In genomic region chr2:3118203-3118941, GRCm38 (mm10) we compare ENCODE assay signal across 8 mouse cellular contexts. TPM values are rescaled to one million over a fixed set of nuclear protein-coding genes. Genes with fewer than 3 reads are reported as not detected.
A peak's percentile ranks its signal among the peaks of the same experiment; 100 is the strongest.
DNase-seq lines count a peak whose midpoint lies in the region; ATAC-seq lines count a peak whose summit lies in the region.

No protein-coding gene starts in this region.

- H3K4me1 ChIP-seq in midbrain, embryonic 11.5 days (ENCODE audit: control insufficient read depth, insufficient read depth, low read length), result peaks cover 9% of the 10 kb centered on the region

- no peaks in the 10 kb centered on the region for H3K9me3 ChIP-seq in midbrain, embryonic 11.5 days (ENCODE audit: control insufficient read depth, low read length)

- under 1% methylated on average over 78 of the region's 93 CpGs for WGBS in midbrain, embryonic 11.5 days

- H3K4me2 ChIP-seq in midbrain, embryonic 11.5 days, result peak overlapping the region; percentile 48

- no peaks in the 10 kb centered on the region for H3K27me3 ChIP-seq in midbrain, embryonic 11.5 days (ENCODE audit: control insufficient read depth, insufficient read depth, low read length)

- peak overlapping the region; percentile 93 for H3K9ac ChIP-seq in midbrain, embryonic 11.5 days (ENCODE audit: low read length)

- DNase-seq in adrenal gland, postnatal 14 days, result peak; percentile 94
- peak; percentile 88 for DNase-seq in embryo, embryonic 9.5 days (ENCODE audit: extremely low spot score)
- DNase-seq in heart, adult 11 months, result peak; percentile 99
- peak; percentile 93 for DNase-seq in kidney, adult 18-20 months
- peak; percentile 83 for DNase-seq in left cerebral cortex, postnatal 4 days
- peak; percentile 98 for DNase-seq in midbrain, embryonic 11.5 days (ENCODE audit: low spot score, missing footprints)
- DNase-seq in spleen, postnatal 10 days (ENCODE audit: low spot score in 2 of 2), result peak; percentile 13 to 66

- no peaks in the 10 kb centered on the region for H3K36me3 ChIP-seq in midbrain, embryonic 11.5 days (ENCODE audit: control insufficient read depth, insufficient read depth, low read length)

- intact Hi-C loops in left cerebral cortex, postnatal 4 days (cut with DNase I), result loop anchor here (2.0 to 10.0 kb wide), 4 partner anchors 56 to 296 kb away; no protein-coding TSS in a partner anchor

- peak; percentile 95 for ATAC-seq in midbrain, embryonic 11.5 days (ENCODE audit: low FRiP score)
- no peak for ATAC-seq in monocyte, adult 5-6 weeks (replicated peaks; ENCODE audit: insufficient number of reproducible peaks, low FRiP score, low TSS enrichment, poor library complexity, severe bottlenecking)

- peak overlapping the region; percentile 87 for H3K4me3 ChIP-seq in midbrain, embryonic 11.5 days (ENCODE audit: low read depth, low read length)

- H3K27ac ChIP-seq in midbrain, embryonic 11.5 days (ENCODE audit: low read depth, low read length), result peak overlapping the region; percentile 84

RNA-seq across cellular contexts. Expression of gene Fam171a1, which starts 4.3 kb away (rescaled TPM):
- 25.3 and 27.4 TPM in 2 replicates for total RNA-seq in adrenal gland, postnatal 14 days (2021)
- 10 to 100 TPM; 59.8 to 60.8 TPM for total RNA-seq in left cerebral cortex, postnatal 4 days (2021)
- 45.8 and 47.3 TPM in 2 replicates for polyA plus RNA-seq in midbrain, embryonic 11.5 days (2014; fragmentation: Nextera tagmentation; extraction: Ambion mirVana)
- total RNA-seq in monocyte, adult 5-6 weeks (2017), result not detected in 3 replicates

Comparison
In these comparisons a context has a peak if more than half of its experiments do, and no peak if none do; other contexts are left out.
1. DNase-seq: peak in every context shown above with its lines; median percentile 99 in heart, adult 11 months; 98 in midbrain, embryonic 11.5 days; 94 in adrenal gland, postnatal 14 days; 93 in kidney, adult 18-20 months; 88 in embryo, embryonic 9.5 days; 83 in left cerebral cortex, postnatal 4 days; 40 in spleen, postnatal 10 days.
2. RNA of gene Fam171a1, which starts 4.3 kb away (total RNA-seq): 59.8 to 60.8 TPM in left cerebral cortex, postnatal 4 days and 25.3 to 27.4 TPM in adrenal gland, postnatal 14 days; not detected in monocyte, adult 5-6 weeks; every median in the first group is over 10 times any median in the second.